Mouse (Mus musculus) granulocyte monocyte progenitor cell, adult 5-6 weeks (primary cell): ENCODE results near the gene Ncapg. TPM values are rescaled to one million over a fixed set of nuclear protein-coding genes. Genes with fewer than 3 reads are reported as not detected.
A peak's percentile ranks its signal among the peaks of the same experiment; 100 is the strongest.

Source experiments
- ATAC-seq: replicated peaks from 2 replicates; pipeline ENCODE4 v1.8.0; 2016; ENCODE audit warnings: mild to moderate bottlenecking, moderate TSS enrichment, inconsistent platforms; ENCODE audit not compliant: poor library complexity, severe bottlenecking
- total RNA-seq, 2 experiments: library from RNA; stranded (forward) in 1 of 2; stranded (reverse) in 1 of 2; fragments of 200-712, 200-1000 nt in 1 of 2; fragments of >200 nt in 1 of 2; fragmentation: Nextera tagmentation in 1 of 2; gene quantifications; 2 replicates each; pipeline ENCODE4 v1.2.3; 2014 to 2017

Ncapg gene
- total RNA-seq, 2 experiments from 2014 or later = 51.3 to 80.9 TPM

GRCm38 (mm10) chr5:45689152-45689551, 19.4 kb downstream of the Ncapg start:
- no peak for ATAC-seq

- no peak for ATAC-seq
Observed at GRCm38 (mm10) chr5:45690802-45691201, 21.1 kb downstream of the Ncapg start.

GRCm38 (mm10) chr5:45691678-45692077, 22.0 kb downstream of the Ncapg start:
- no peak for ATAC-seq

DNA sequence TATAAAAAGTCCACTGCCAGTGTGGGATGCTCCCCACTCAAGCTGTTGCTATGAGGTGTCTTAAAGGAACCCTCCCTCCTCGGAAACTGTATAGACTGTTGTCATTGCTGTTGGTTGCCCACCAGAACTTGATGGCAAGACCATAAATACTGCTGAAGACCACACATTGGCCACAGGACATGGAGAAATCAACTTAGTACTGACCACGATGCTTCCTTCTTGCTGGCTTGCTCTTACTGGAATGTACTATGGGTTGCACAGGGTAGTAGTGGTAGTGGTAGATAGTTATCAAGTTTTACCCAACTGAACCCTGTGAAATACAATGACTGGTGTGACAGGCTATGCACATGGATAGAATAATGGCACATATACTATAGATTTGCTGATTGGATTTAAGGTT, 37.1 kb downstream of the Ncapg start:
- peak; percentile 46 for ATAC-seq

GRCm38 (mm10) chr5:45709653-45710052, 39.9 kb downstream of the Ncapg start:
- peak; percentile 92 for ATAC-seq

GRCm38 (mm10) chr5:45718848-45719488, 49.2 kb downstream of the Ncapg start:
- peak; percentile 97 for ATAC-seq

- no peak for ATAC-seq
Observed at GRCm38 (mm10) chr5:45733751-45734150, 64.0 kb downstream of the Ncapg start.

- ATAC-seq = no peak
Observed at GRCm38 (mm10) chr5:45737911-45738310, 68.2 kb downstream of the Ncapg start.

Other genes starting within 250 kb of the Ncapg start
- gene Qdpr, start 219.7 kb upstream of the Ncapg start, total RNA-seq (2014; fragmentation: Nextera tagmentation) = 123 and 124 TPM in 2 replicates
- gene Qdpr, start 219.7 kb upstream of the Ncapg start, total RNA-seq (2017) = 35.4 and 47.3 TPM in 2 replicates
- not detected in 2 replicates for gene Clrn2, start 216.2 kb upstream of the Ncapg start, total RNA-seq (2014; fragmentation: Nextera tagmentation)
- not detected in 2 replicates for gene Clrn2, start 216.2 kb upstream of the Ncapg start, total RNA-seq (2017)
- gene Lap3, start 176.5 kb upstream of the Ncapg start, total RNA-seq (2014; fragmentation: Nextera tagmentation) = 52.4 and 54.4 TPM in 2 replicates
- gene Lap3, start 176.5 kb upstream of the Ncapg start, total RNA-seq (2017) = 59.8 and 68.8 TPM in 2 replicates
- 78.5 and 86.0 TPM in 2 replicates for gene Med28, start 149.7 kb upstream of the Ncapg start, total RNA-seq (2014; fragmentation: Nextera tagmentation)
- 48.9 and 57.0 TPM in 2 replicates for gene Med28, start 149.7 kb upstream of the Ncapg start, total RNA-seq (2017)
- not detected in 2 replicates for gene Fam184b, start 30.3 kb upstream of the Ncapg start, total RNA-seq (2014; fragmentation: Nextera tagmentation)
- gene Fam184b, start 30.3 kb upstream of the Ncapg start, total RNA-seq (2017) = 0.43 TPM in 1 of 2 replicates, not detected in the other
- gene Lcorl, start 187.7 kb downstream of the Ncapg start, total RNA-seq (2014; fragmentation: Nextera tagmentation) = 30.6 and 31.4 TPM in 2 replicates
- 34.3 and 39.7 TPM in 2 replicates for gene Lcorl, start 187.7 kb downstream of the Ncapg start, total RNA-seq (2017)